Mouse (Mus musculus): ENCODE results near the gene 4921536K21Rik.

4921536K21Rik gene

GRCm38 (mm10) chr11:3859778-3860177 lies 35.1 kb downstream of the 4921536K21Rik start:
- Histone ChIP-seq H3K9me3 (ENCODE audit: low read length) (peaks cover 5% of the 10 kb centered on the region; the same call in 1 of the 2 replicates), H3K36me3 (ENCODE audit: insufficient read depth, low read length) (no peaks in the 10 kb centered on the region), H3K27me3 (ENCODE audit: insufficient read depth, low read length) (peaks cover 56% of the 10 kb centered on the region), H3K4me1 (replicated peaks; ENCODE audit: low read depth, low read length) (peaks cover 14% of the 10 kb centered on the region), H3K4me3 (replicated peaks; ENCODE audit: low read length) (no peak overlapping the region)
- no peak for TF ChIP-seq CTCF (conservative IDR thresholded peaks at IDR 0.05; ENCODE audit: low read length)

- H3K4me1 ChIP-seq (replicated peaks; ENCODE audit: low read depth, low read length) = peaks cover 8% of the 10 kb centered on the region
- TF ChIP-seq POU5F1 (IDR thresholded peaks at IDR 0.05; ENCODE audit: borderline replicate concordance, low read length) = no peak
- no peak for TF ChIP-seq NANOG (IDR thresholded peaks at IDR 0.05; ENCODE audit: borderline replicate concordance, low read length)
- no peak for TF ChIP-seq CTCF (conservative IDR thresholded peaks at IDR 0.05; ENCODE audit: low read length)
- peaks cover 38% of the 10 kb centered on the region for H3K27me3 ChIP-seq (ENCODE audit: insufficient read depth, low read length)
- no peak overlapping the region for H3K4me3 ChIP-seq (replicated peaks; ENCODE audit: low read length)
- peaks cover 9% of the 10 kb centered on the region; the same call in 1 of the 2 replicates for H3K9me3 ChIP-seq (ENCODE audit: low read length)
- no peaks in the 10 kb centered on the region for H3K36me3 ChIP-seq (ENCODE audit: insufficient read depth, low read length)
Measured at GRCm38 (mm10) chr11:3857902-3858301, 37.0 kb downstream of the 4921536K21Rik start.

- TF ChIP-seq CTCF (conservative IDR thresholded peaks at IDR 0.05; ENCODE audit: low read length) = no peak
- no peak for TF ChIP-seq POU5F1 (IDR thresholded peaks at IDR 0.05; ENCODE audit: borderline replicate concordance, low read length)
- TF ChIP-seq NANOG (IDR thresholded peaks at IDR 0.05; ENCODE audit: borderline replicate concordance, low read length) = no peak
- peaks cover 19% of the 10 kb centered on the region; the same call in 1 of the 2 replicates for H3K27me3 ChIP-seq (ENCODE audit: insufficient read depth, low read length)
- H3K9me3 ChIP-seq (ENCODE audit: low read length) = peaks cover 9% of the 10 kb centered on the region; the same call in 1 of the 2 replicates
- H3K4me3 ChIP-seq (replicated peaks; ENCODE audit: low read length) = no peak overlapping the region
- peaks cover 20% of the 10 kb centered on the region for H3K4me1 ChIP-seq (replicated peaks; ENCODE audit: low read depth, low read length)
- no peaks in the 10 kb centered on the region for H3K36me3 ChIP-seq (ENCODE audit: insufficient read depth, low read length)
Measured at GRCm38 (mm10) chr11:3855846-3856245, 39.1 kb downstream of the 4921536K21Rik start.

GRCm38 (mm10) chr11:3854156-3854555 lies 40.7 kb downstream of the 4921536K21Rik start:
- TF ChIP-seq CTCF (conservative IDR thresholded peaks at IDR 0.05; ENCODE audit: low read length) = no peak
- no peak for TF ChIP-seq POU5F1 (IDR thresholded peaks at IDR 0.05; ENCODE audit: borderline replicate concordance, low read length)
- TF ChIP-seq NANOG (IDR thresholded peaks at IDR 0.05; ENCODE audit: borderline replicate concordance, low read length) = no peak
- Histone ChIP-seq H3K27me3 (ENCODE audit: insufficient read depth, low read length) (peaks cover 17% of the 10 kb centered on the region; the same call in 1 of the 2 replicates), H3K4me1 (replicated peaks; ENCODE audit: low read depth, low read length) (peaks cover 36% of the 10 kb centered on the region), H3K9me3 (ENCODE audit: low read length) (peaks cover 9% of the 10 kb centered on the region; the same call in 1 of the 2 replicates), H3K4me3 (replicated peaks; ENCODE audit: low read length) (no peak overlapping the region), H3K36me3 (ENCODE audit: insufficient read depth, low read length) (no peaks in the 10 kb centered on the region)

GRCm38 (mm10) chr11:3853481-3854034 lies 41.3 kb downstream of the 4921536K21Rik start:
- peaks cover 9% of the 10 kb centered on the region; the same call in 1 of the 2 replicates for H3K9me3 ChIP-seq (ENCODE audit: low read length)
- H3K4me3 ChIP-seq (replicated peaks; ENCODE audit: low read length) = no peak overlapping the region
- no peak for TF ChIP-seq NANOG (IDR thresholded peaks at IDR 0.05; ENCODE audit: borderline replicate concordance, low read length)
- no peak for TF ChIP-seq POU5F1 (IDR thresholded peaks at IDR 0.05; ENCODE audit: borderline replicate concordance, low read length)
- TF ChIP-seq CTCF (conservative IDR thresholded peaks at IDR 0.05; ENCODE audit: low read length) = no peak
- peaks cover 42% of the 10 kb centered on the region for H3K4me1 ChIP-seq (replicated peaks; ENCODE audit: low read depth, low read length)
- no peaks in the 10 kb centered on the region for H3K36me3 ChIP-seq (ENCODE audit: insufficient read depth, low read length)
- peaks cover 13% of the 10 kb centered on the region; the same call in 1 of the 2 replicates for H3K27me3 ChIP-seq (ENCODE audit: insufficient read depth, low read length)

GRCm38 (mm10) chr11:3853031-3853430 lies 41.9 kb downstream of the 4921536K21Rik start:
- H3K4me1 ChIP-seq (replicated peaks; ENCODE audit: low read depth, low read length) = peaks cover 47% of the 10 kb centered on the region
- H3K4me3 ChIP-seq (replicated peaks; ENCODE audit: low read length) = no peak overlapping the region
- peaks cover 13% of the 10 kb centered on the region; the same call in 1 of the 2 replicates for H3K27me3 ChIP-seq (ENCODE audit: insufficient read depth, low read length)
- no peaks in the 10 kb centered on the region for H3K36me3 ChIP-seq (ENCODE audit: insufficient read depth, low read length)
- H3K9me3 ChIP-seq (ENCODE audit: low read length) = peaks cover 9% of the 10 kb centered on the region; the same call in 1 of the 2 replicates
- no peak for TF ChIP-seq NANOG (IDR thresholded peaks at IDR 0.05; ENCODE audit: borderline replicate concordance, low read length)
- no peak for TF ChIP-seq POU5F1 (IDR thresholded peaks at IDR 0.05; ENCODE audit: borderline replicate concordance, low read length)
- no peak for TF ChIP-seq CTCF (conservative IDR thresholded peaks at IDR 0.05; ENCODE audit: low read length)

- H3K4me1 ChIP-seq (replicated peaks; ENCODE audit: low read depth, low read length) = peaks cover 53% of the 10 kb centered on the region
- TF ChIP-seq NANOG (IDR thresholded peaks at IDR 0.05; ENCODE audit: borderline replicate concordance, low read length) = no peak
Measured at GRCm38 (mm10) chr11:3851872-3852271, 43.0 kb downstream of the 4921536K21Rik start.

GRCm38 (mm10) chr11:3850746-3851277 lies 44.1 kb downstream of the 4921536K21Rik start:
- peaks cover 53% of the 10 kb centered on the region for H3K4me1 ChIP-seq (replicated peaks; ENCODE audit: low read depth, low read length)
- H3K27me3 ChIP-seq (ENCODE audit: insufficient read depth, low read length) = peaks cover 11% of the 10 kb centered on the region; the same call in 1 of the 2 replicates
- H3K36me3 ChIP-seq (ENCODE audit: insufficient read depth, low read length) = no peaks in the 10 kb centered on the region
- TF ChIP-seq CTCF (conservative IDR thresholded peaks at IDR 0.05; ENCODE audit: low read length) (no peak), POU5F1 (IDR thresholded peaks at IDR 0.05; ENCODE audit: borderline replicate concordance, low read length) (no peak), NANOG (IDR thresholded peaks at IDR 0.05; ENCODE audit: borderline replicate concordance, low read length) (no peak)
- H3K4me3 ChIP-seq (replicated peaks; ENCODE audit: low read length) = no peak overlapping the region
- peaks cover 9% of the 10 kb centered on the region; the same call in 1 of the 2 replicates for H3K9me3 ChIP-seq (ENCODE audit: low read length)

More at GRCm38 (mm10) chr11:3851872-3852271, 43.0 kb downstream of the 4921536K21Rik start:
- Histone ChIP-seq H3K4me3 (replicated peaks; ENCODE audit: low read length) (no peak overlapping the region), H3K9me3 (ENCODE audit: low read length) (peaks cover 9% of the 10 kb centered on the region; the same call in 1 of the 2 replicates), H3K27me3 (ENCODE audit: insufficient read depth, low read length) (peaks cover 12% of the 10 kb centered on the region; the same call in 1 of the 2 replicates), H3K36me3 (ENCODE audit: insufficient read depth, low read length) (no peaks in the 10 kb centered on the region)

Measured in E14TG2a.4 (cell line).